Mouse (Mus musculus): ENCODE measurements around the gene Atg9a. TPM values are rescaled to one million over a fixed set of nuclear protein-coding genes. Genes with fewer than 3 reads are reported as not detected.

Atg9a gene
- total RNA-seq, 2 experiments from 2014 or later: 106 to 113 TPM

- TF ChIP-seq CTCF (conservative IDR thresholded peaks at IDR 0.05): no peak
- H3K27ac ChIP-seq: no peak overlapping the region
- no peak overlapping the region for H3K4me3 ChIP-seq
- no peak for DNase-seq (ENCODE audit: low spot score in 2 of 2)
Observed at GRCm38 (mm10) chr1:75145589-75145988, 46.4 kb downstream of the Atg9a start.

DNA sequence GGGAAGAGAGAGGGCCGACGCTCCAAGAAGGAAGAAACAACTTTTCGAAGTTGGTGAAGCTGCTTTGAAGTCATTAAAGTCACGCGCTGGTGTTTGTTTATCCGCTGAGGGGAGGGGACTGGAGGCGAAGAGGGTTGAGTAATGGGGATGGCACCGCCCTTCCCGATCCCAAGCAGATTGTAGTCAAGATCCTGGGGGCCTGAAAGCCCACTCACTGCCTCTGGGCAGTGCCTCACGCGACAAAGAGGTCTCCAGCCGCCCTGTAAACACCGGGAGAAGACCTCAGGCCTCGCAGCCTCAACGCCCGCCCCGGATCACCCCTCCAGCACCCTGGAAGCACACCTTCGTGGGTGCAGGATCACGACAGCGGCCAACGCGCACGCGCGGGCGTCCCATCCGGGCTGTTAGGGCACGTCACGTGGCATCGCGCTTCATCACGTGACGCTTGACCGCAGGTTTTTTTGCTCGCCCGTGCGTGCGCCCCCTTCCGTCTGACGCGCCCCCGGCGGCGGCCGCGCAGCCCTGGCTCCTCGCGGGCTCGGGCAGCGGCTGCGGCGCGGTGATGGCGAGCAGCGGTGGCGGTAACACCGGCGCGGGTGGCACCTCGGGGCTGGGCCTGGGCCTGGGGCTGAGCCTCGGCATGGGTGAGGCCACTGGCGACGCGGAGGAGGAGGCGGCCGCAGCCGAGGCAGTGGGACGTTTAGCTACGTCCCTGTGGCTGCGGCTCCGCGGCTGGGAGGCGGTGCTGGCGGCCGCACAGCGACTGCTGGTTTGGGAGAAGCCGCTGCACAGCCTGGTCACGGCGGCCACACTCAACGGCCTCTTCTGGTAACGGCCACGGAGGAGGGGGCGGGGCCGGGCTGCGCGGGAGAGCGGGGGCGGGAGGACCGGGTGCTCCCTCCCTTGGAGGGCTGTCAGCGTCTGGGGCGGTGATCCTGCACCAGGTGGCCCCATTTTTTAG lies 49.4 kb downstream of the Atg9a start, which contains the start of the genes Cnppd1 and Retreg2:
Cnppd1 (minus strand) TSS at position 411 of the 961 bp plus-strand sequence.
Retreg2 (plus strand) TSS at position 478 of the 961 bp plus-strand sequence.
- Histone ChIP-seq H3K4me3 (peak within 1 kb of the TSS; percentile 86), H3K27ac (peak within 1 kb of the TSS; percentile 97)
- peak; percentile 93 to 95 for DNase-seq (ENCODE audit: low spot score in 2 of 2)
- TF ChIP-seq CTCF (conservative IDR thresholded peaks at IDR 0.05): peak; percentile 76

- DNase-seq (ENCODE audit: low spot score in 2 of 2): peak; percentile 35 to 51
- no peak for TF ChIP-seq CTCF (conservative IDR thresholded peaks at IDR 0.05)
- peak overlapping the region; percentile 86 for H3K4me3 ChIP-seq
- peak overlapping the region; percentile 97 for H3K27ac ChIP-seq
Observed at GRCm38 (mm10) chr1:75141486-75142190, 50.4 kb downstream of the Atg9a start.

GRCm38 (mm10) chr1:75140601-75141190 lies 51.3 kb downstream of the Atg9a start:
- no peak for DNase-seq (ENCODE audit: low spot score in 2 of 2)
- no peak for TF ChIP-seq CTCF (conservative IDR thresholded peaks at IDR 0.05)
- H3K27ac ChIP-seq: peak overlapping the region; percentile 97
- H3K4me3 ChIP-seq: peak overlapping the region; percentile 86

DNA sequence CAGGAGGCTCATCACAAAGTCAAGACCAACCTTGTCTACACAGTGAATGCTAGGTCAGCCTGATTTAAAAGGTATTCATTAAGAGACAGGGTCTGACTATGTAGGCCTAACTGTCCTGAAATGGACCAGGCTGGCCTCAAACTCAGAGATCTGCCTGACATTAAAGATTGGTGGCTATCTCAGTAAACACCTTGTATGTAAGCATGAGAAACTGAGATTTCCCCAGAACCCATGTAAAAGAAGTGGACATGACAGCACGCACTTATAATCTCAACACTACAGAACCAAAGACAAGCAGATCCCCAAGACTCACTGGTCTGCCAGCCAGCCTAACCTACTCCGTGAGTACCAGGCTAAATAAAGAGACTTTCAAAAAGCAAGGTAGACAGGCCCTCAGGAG lies 53.5 kb downstream of the Atg9a start:
- DNase-seq (ENCODE audit: low spot score in 2 of 2): no peak
- no peak for TF ChIP-seq CTCF (conservative IDR thresholded peaks at IDR 0.05)
- no peak overlapping the region for H3K27ac ChIP-seq
- no peak overlapping the region for H3K4me3 ChIP-seq

- H3K27ac ChIP-seq: no peak overlapping the region
- no peak for DNase-seq (ENCODE audit: low spot score in 2 of 2)
- no peak for TF ChIP-seq CTCF (conservative IDR thresholded peaks at IDR 0.05)
- no peak overlapping the region for H3K4me3 ChIP-seq
Observed at GRCm38 (mm10) chr1:75136730-75137129, 55.3 kb downstream of the Atg9a start.

DNA sequence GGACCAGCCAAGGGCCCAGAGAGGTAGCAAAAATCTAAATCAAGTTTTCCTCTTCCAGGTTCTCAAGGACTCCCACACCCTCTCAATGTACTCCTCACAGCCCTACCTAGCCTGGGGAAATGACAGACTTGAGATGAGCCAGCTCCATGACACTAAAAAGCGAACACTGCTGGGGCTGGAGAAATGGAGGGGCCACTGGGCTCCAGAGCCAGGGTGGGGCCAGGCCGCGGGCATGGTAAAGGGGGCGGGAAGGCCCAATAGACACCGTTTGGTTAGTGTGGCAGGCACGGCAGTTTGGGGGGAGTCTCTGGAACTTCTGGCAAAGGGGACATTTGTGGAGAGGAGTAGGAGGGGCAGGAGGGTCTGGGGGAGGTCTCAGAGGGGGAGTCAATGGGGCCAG lies 55.7 kb downstream of the Atg9a start:
- H3K4me3 ChIP-seq: no peak overlapping the region
- TF ChIP-seq CTCF (conservative IDR thresholded peaks at IDR 0.05): no peak
- H3K27ac ChIP-seq: no peak overlapping the region
- DNase-seq (ENCODE audit: low spot score in 2 of 2): no peak

- no peak within 1 kb of the TSS for H3K27ac ChIP-seq
- no peak for DNase-seq (ENCODE audit: low spot score in 2 of 2)
- no peak for TF ChIP-seq CTCF (conservative IDR thresholded peaks at IDR 0.05)
- no peak within 1 kb of the TSS for H3K4me3 ChIP-seq
Observed at GRCm38 (mm10) chr1:75133421-75134207, 58.4 kb downstream of the Atg9a start, which contains the start of gene Slc23a3. Gene Slc23a3, minus strand, starts transcription at chr1:75133890.

Small RNA genes within 50 kb of the gene (microRNA-seq; reads per million reads assigned to microRNA genes)
- 0 reads per million in 2 experiments for gene Gm27943

Other genes with a start within 250 kb of the Atg9a start
- under 1 TPM; 0.23 to 0.27 TPM for gene Ihh, start 240.5 kb downstream of the Atg9a start, total RNA-seq (2021)
- 1 to 10 TPM; 1.9 to 2.0 TPM for gene Nhej1, start 67.0 kb downstream of the Atg9a start, total RNA-seq (2021)
- under 1 TPM in 1 of 2 experiments, not detected in 1; 0.23 TPM for gene Slc23a3, start 58.3 kb downstream of the Atg9a start, total RNA-seq (2021)
- 10 to 100 TPM; 31.2 to 32.0 TPM for gene Cnppd1, start 49.5 kb downstream of the Atg9a start, total RNA-seq (2021)
- gene Retreg2, start 49.4 kb downstream of the Atg9a start, total RNA-seq (2021): 100 to 1,000 TPM; 178 to 179 TPM
- gene Zfand2b, start 23.6 kb downstream of the Atg9a start, total RNA-seq (2021): 10 to 100 TPM; 31.9 to 41.8 TPM
- gene Abcb6, start 11.8 kb downstream of the Atg9a start, total RNA-seq (2021): 10 to 100 TPM; 26.9 to 31.4 TPM
- 10 to 100 TPM; 28.4 to 30.4 TPM for gene Ankzf1, start within 50 bp of the Atg9a start, total RNA-seq (2021)
- 10 to 100 TPM; 16.9 to 17.7 TPM for gene Glb1l, start 18.6 kb upstream of the Atg9a start, total RNA-seq (2021)
- 10 to 100 TPM; 88.6 to 93.7 TPM for gene Stk16, start 18.6 kb upstream of the Atg9a start, total RNA-seq (2021)
- gene Tuba4a, start 27.7 kb upstream of the Atg9a start, total RNA-seq (2021): 100 to 1,000 TPM; 533 to 543 TPM
- gene A630095N17Rik, start 39.9 kb upstream of the Atg9a start, total RNA-seq (2021): not detected
- gene Dnajb2, start 44.2 kb upstream of the Atg9a start, total RNA-seq (2021): 10 to 100 TPM; 69.6 to 82.8 TPM
- 100 to 1,000 TPM; 395 to 416 TPM for gene Ptprn, start 72.3 kb upstream of the Atg9a start, total RNA-seq (2021)
- gene Resp18, start 86.2 kb upstream of the Atg9a start, total RNA-seq (2021): 100 to 1,000 TPM in 1 of 2 experiments, 10 to 100 TPM in 1; 82.5 to 106 TPM
- 10 to 100 TPM; 49.1 to 50.0 TPM for gene Dnpep, start 125.8 kb upstream of the Atg9a start, total RNA-seq (2021)
- under 1 TPM; 0.88 to 1.00 TPM for gene Des, start 168.1 kb upstream of the Atg9a start, total RNA-seq (2021)
- gene Speg, start 183.1 kb upstream of the Atg9a start, total RNA-seq (2021): 100 to 1,000 TPM; 168 to 179 TPM
- 10 to 100 TPM; 72.9 to 76.0 TPM for gene Gmppa, start 243.7 kb upstream of the Atg9a start, total RNA-seq (2021)

Measured in layer of hippocampus, adult 2 months (tissue).